Mouse (Mus musculus): ENCODE measurements around the gene Stpg2.

The Stpg2 gene

DNA sequence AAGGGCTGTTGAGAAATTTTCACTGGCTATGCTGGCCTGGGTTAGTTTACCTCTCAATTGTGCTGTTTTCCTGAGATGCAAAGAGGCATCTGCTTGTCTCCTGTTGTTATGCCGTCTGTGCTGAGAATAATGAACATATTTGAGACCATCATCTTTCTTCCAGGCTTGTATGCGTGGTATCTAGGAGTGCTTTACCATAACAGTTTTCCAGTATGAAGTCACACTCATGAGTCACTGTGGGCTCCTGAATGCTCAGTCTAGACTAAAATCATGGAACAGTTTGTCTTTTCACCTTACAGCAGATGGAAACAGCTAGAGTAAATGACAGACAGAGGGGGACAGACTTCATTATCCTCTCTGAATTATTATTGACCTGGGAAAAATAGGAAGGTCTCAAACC is 527.7 kb downstream of the Stpg2 start:
- CTCF ChIA-PET = no interaction called here

DNA sequence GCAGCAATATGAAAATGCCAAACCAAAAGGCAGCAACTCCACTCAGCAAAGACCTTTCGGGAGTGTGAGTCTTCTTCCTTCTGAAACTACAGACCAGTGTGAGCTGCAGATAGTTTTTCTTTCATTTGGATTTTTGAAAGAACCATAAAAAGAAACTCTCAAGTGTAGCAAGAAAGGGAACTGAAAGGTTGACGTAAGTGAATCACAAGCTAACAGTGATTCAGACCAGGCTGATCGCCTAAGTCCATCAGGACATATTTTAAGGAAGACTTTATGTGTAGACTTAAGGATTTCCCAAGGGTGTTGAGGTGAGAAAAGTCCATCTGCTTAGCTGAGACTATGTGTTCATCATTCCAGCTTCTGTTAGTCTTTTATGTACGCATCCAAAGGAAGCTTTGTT is 533.9 kb downstream of the Stpg2 start:
- CTCF ChIA-PET = no interaction called here

Measured in spleen, embryonic (tissue).